Mouse (Mus musculus) liver, embryonic 14.5 days (tissue): ENCODE data around the gene Gm49387.

ENCODE experiments used
- CTCF ChIP-seq: IDR thresholded peaks from 2 replicates; pipeline ENCODE4 v1.5.1; 2016; ENCODE audit warnings: antibody characterized with exemption, low read depth, control low read depth
- EP300 ChIP-seq: IDR thresholded peaks from 2 replicates; pipeline ENCODE4 v1.6.1; 2016; ENCODE audit warnings: antibody characterized with exemption, low read depth

DNA sequence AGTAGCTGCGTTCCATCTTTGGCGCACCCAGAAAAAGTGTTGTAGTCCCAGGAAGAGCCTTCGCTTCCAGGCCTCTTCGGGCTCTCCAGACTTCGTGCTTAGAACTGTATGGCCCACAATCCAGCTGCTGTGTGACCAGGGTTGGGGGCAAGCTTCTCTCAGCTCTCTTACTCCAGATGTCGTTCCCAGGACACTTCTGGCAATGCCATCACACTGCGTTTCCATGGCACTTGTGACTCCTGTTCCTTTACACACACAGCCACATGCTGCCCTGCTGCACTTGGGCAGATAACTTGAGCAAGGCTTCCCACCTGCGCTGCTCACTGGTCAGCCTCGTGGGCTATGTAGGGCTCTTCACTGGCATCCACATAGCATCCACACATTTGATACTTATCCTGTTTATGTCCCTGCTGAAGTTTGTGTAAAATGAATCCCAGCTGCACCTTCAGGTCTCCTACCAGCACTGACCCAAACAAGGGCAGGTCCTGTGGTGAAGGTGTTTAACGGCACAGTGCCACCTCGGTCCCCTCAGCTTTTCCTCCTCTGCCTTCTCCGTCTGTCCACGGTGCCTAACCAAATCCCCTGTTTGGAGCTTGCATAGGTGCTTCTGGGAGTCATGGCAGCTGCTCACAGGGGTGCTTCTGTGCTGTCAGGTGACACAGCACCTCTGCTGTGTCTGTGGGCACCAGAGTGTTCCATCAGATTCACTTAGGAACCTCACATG, 22.9 kb upstream of the Gm49387 start:
- TF ChIP-seq EP300 (no peak), CTCF (no peak)
